Mouse (Mus musculus) kidney, embryonic 14.5 days (tissue): ENCODE results near the gene Txndc11. TPM values are rescaled to one million over a fixed set of nuclear protein-coding genes. Genes with fewer than 3 reads are reported as not detected.
A peak's percentile ranks its signal among the peaks of the same experiment; 100 is the strongest.

Experiments used
- ATAC-seq: fragments of 200-750 bp; cut with Nextera tagmentation; 2 replicates; pipeline ENCODE4 v1.8.0; 2017; ENCODE audit warnings: moderate number of reproducible peaks, mild to moderate bottlenecking, moderate TSS enrichment, moderate library complexity; ENCODE audit not compliant: low FRiP score, low TSS enrichment
- H3K27ac ChIP-seq: fragments of 300-500 bp; sonication (generic); 2 replicates; pipeline ENCODE4 v1.5.1; 2014; ENCODE audit warnings: low read depth, mild to moderate bottlenecking, low read length, moderate library complexity, mixed read lengths
- H3K27me3 ChIP-seq: fragments of 300-500 bp; sonication (generic); 2 replicates; pipeline ENCODE4 v1.6.1; 2014; ENCODE audit warnings: mild to moderate bottlenecking, low read length; ENCODE audit not compliant: control insufficient read depth, insufficient read depth
- H3K36me3 ChIP-seq: fragments of 300-500 bp; sonication (generic); 2 replicates; pipeline ENCODE4 v1.6.1; 2014; ENCODE audit warnings: low read length, mixed read lengths; ENCODE audit not compliant: control insufficient read depth, insufficient read depth
- H3K4me1 ChIP-seq: fragments of 300-500 bp; sonication (generic); 2 replicates; pipeline ENCODE4 v1.6.1; 2014; ENCODE audit warnings: low read length, mixed read lengths; ENCODE audit not compliant: control insufficient read depth, insufficient read depth
- H3K4me2 ChIP-seq: fragments of 300-500 bp; sonication (generic); replicated peaks from 2 replicates; pipeline ENCODE4 v1.6.1; 2014; ENCODE audit warnings: low read depth, mild to moderate bottlenecking, low read length
- H3K4me3 ChIP-seq: fragments of 300-500 bp; sonication (generic); 2 replicates; pipeline ENCODE4 v1.5.1; 2014; ENCODE audit warnings: mild to moderate bottlenecking, low read length
- H3K9ac ChIP-seq: fragments of 300-500 bp; sonication (generic); 2 replicates; pipeline ENCODE4 v1.6.1; 2014; ENCODE audit warnings: low read depth, mild to moderate bottlenecking, low read length, moderate library complexity
- H3K9me3 ChIP-seq: fragments of 300-500 bp; sonication (generic); 2 replicates; pipeline ENCODE4 v1.6.1; 2016; ENCODE audit warnings: low read length; ENCODE audit not compliant: control insufficient read depth
- WGBS: fragments of 180-500 bp; shearing (Covaris S2); extraction: QIAGEN DNeasy Blood & Tissue Kit; methylation state at CpG from one replicate; pipeline ENCODE4 v1.1.7; 2014; 5-methylcytosine and 5-hydroxymethylcytosine counted together
- polyA plus RNA-seq: library from polyadenylated mRNA; unstranded; fragments of >200 nt; fragmentation: Nextera tagmentation; extraction: Ambion mirVana; gene quantifications from 2 replicates; pipeline ENCODE4 v1.2.1, GENCODE M21; 2014

The Txndc11 gene
- polyA plus RNA-seq = 33.1 and 38.8 TPM in 2 replicates

- peak; percentile 99 for ATAC-seq
Observed at GRCm38 (mm10) chr16:11134348-11135344, at the start of gene Txndc11. Gene Txndc11 (minus strand): TSS chr16:11134650.

GRCm38 (mm10) chr16:11177404-11177803 lies 43.0 kb upstream of the Txndc11 start:
- Histone ChIP-seq H3K9ac (no peak overlapping the region), H3K27ac (no peak overlapping the region), H3K4me1 (peaks cover 3% of the 10 kb centered on the region; the same call in 1 of the 2 replicates), H3K27me3 (no peaks in the 10 kb centered on the region), H3K9me3 (0 out of 2 replicates have a peak, but pooled peaks cover 2% of the 10 kb centered on the region), H3K4me3 (no peak overlapping the region), H3K4me2 (no peak overlapping the region), H3K36me3 (no peaks in the 10 kb centered on the region)
- WGBS = 73% methylated on average over 2 of the region's 2 CpGs
- ATAC-seq = no peak

More at GRCm38 (mm10) chr16:11134348-11135344, at the start of gene Txndc11:
- WGBS = 0% methylated on average over 66 of the region's 80 CpGs
- peak within 1 kb of the TSS; percentile 89 for H3K27ac ChIP-seq
- H3K36me3 ChIP-seq = peaks cover 24% of the 10 kb centered on the region
- H3K4me3 ChIP-seq = peak within 1 kb of the TSS; percentile 95
- H3K27me3 ChIP-seq = no peaks in the 10 kb centered on the region
- H3K4me1 ChIP-seq = peaks cover 20% of the 10 kb centered on the region
- H3K9ac ChIP-seq = peak within 1 kb of the TSS; percentile 85
- H3K4me2 ChIP-seq = peak within 1 kb of the TSS; percentile 76
- H3K9me3 ChIP-seq = no peaks in the 10 kb centered on the region

GRCm38 (mm10) chr16:11176884-11177244 lies 42.4 kb upstream of the Txndc11 start:
- H3K4me2 ChIP-seq = peak overlapping the region; percentile 52
- no peak for ATAC-seq
- H3K36me3 ChIP-seq = no peaks in the 10 kb centered on the region
- peaks cover 3% of the 10 kb centered on the region; the same call in 1 of the 2 replicates for H3K4me1 ChIP-seq
- 0 out of 2 replicates have a peak, but pooled peaks cover 2% of the 10 kb centered on the region for H3K9me3 ChIP-seq
- H3K4me3 ChIP-seq = peak overlapping the region; percentile 92
- peak overlapping the region; percentile 87 for H3K9ac ChIP-seq
- H3K27ac ChIP-seq = no peak overlapping the region
- WGBS = 5% methylated on average over 4 of the region's 4 CpGs
- H3K27me3 ChIP-seq = no peaks in the 10 kb centered on the region

- ATAC-seq = peak; percentile 93
- 0 out of 2 replicates have a peak, but pooled peaks cover 2% of the 10 kb centered on the region for H3K9me3 ChIP-seq
- peak within 1 kb of the TSS; percentile 92 for H3K4me3 ChIP-seq
- H3K4me1 ChIP-seq = peaks cover 3% of the 10 kb centered on the region; the same call in 1 of the 2 replicates
- no peaks in the 10 kb centered on the region for H3K27me3 ChIP-seq
- no peaks in the 10 kb centered on the region for H3K36me3 ChIP-seq
- peak within 1 kb of the TSS; percentile 77 for H3K27ac ChIP-seq
- H3K9ac ChIP-seq = peak within 1 kb of the TSS; percentile 87
- H3K4me2 ChIP-seq = peak within 1 kb of the TSS; percentile 52
- under 1% methylated on average over 43 of the region's 57 CpGs for WGBS
Observed at GRCm38 (mm10) chr16:11176208-11176883, 41.9 kb upstream of the Txndc11 start, which contains the start of gene Zc3h7a. Gene Zc3h7a (minus strand): TSS chr16:11176393.

DNA sequence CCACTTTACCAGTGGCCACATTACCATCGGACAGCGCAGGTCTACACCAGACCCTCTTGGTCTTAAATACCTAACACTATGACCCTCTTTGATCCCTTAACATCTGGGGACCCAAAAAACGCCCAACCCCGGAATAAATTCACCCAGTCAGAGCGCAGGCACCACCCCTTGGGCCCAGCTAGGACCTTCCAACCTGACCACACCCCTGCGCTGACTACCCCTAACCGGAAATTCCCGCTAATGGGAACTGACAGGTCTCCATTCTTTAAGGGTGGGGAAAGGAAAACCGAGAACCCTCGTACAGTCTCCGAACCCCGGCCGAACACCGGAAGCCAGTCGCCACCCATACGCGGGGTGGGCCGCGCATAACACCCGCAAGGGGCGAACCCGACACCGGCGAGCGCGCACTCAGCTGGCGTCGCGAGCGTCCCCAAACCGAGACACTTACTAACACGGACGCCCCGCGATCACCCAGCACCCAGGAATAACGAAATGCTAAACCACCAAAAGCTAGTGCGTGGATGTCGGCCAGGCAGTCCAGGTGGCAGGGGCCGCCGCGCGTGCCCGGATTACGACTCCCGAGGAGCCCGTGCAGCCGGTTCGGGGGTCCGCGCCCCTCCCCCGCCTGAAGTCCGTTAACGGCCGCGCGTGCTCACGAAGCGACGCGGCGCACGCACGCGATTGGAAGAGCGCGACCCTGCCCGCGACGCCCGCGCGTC lies 41.2 kb upstream of the Txndc11 start:
- Histone ChIP-seq H3K9me3 (0 out of 2 replicates have a peak, but pooled peaks cover 2% of the 10 kb centered on the region), H3K27me3 (no peaks in the 10 kb centered on the region), H3K4me3 (peak overlapping the region; percentile 92), H3K4me2 (peak overlapping the region; percentile 52), H3K9ac (peak overlapping the region; percentile 87), H3K4me1 (peaks cover 3% of the 10 kb centered on the region; the same call in 1 of the 2 replicates), H3K36me3 (no peaks in the 10 kb centered on the region), H3K27ac (peak overlapping the region; percentile 77)
- under 1% methylated on average over 72 of the region's 72 CpGs for whole genome bisulfite sequencing
- ATAC-seq = peak; percentile 77

GRCm38 (mm10) chr16:11175100-11175488 lies 40.6 kb upstream of the Txndc11 start:
- H3K27me3 ChIP-seq = no peaks in the 10 kb centered on the region
- peak overlapping the region; percentile 92 for H3K4me3 ChIP-seq
- H3K9ac ChIP-seq = peak overlapping the region; percentile 87
- 0 out of 2 replicates have a peak, but pooled peaks cover 2% of the 10 kb centered on the region for H3K9me3 ChIP-seq
- no peaks in the 10 kb centered on the region for H3K36me3 ChIP-seq
- 6% methylated on average over 9 of the region's 9 CpGs for WGBS
- no peak for ATAC-seq
- H3K27ac ChIP-seq = peak overlapping the region; percentile 77; the same call in 1 of the 2 replicates
- H3K4me2 ChIP-seq = peak overlapping the region; percentile 52
- H3K4me1 ChIP-seq = peaks cover 3% of the 10 kb centered on the region; the same call in 1 of the 2 replicates

DNA sequence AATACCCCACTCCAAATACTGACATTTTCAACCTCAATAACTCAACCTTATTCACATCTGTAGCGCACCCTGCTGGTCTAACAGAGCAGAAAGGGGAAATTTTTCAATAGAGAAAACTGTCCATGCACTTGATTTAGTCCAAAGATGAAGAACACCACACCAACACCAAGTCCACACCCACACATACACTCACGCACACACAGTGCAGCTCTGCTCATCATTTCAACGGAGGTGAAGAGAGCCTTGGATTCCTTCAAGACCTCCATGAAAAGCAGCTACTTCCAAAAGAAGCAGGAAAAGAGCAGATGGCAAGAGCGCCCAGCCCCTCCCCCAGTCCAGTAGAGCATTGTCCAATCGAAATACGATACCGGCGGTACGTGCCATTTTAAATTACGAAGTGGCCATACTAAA lies 40.2 kb upstream of the Txndc11 start:
- no peak for ATAC-seq
- peak overlapping the region; percentile 92 for H3K4me3 ChIP-seq
- 7% methylated on average over 10 of the region's 10 CpGs for WGBS
- H3K27me3 ChIP-seq = no peaks in the 10 kb centered on the region
- peak overlapping the region; percentile 87 for H3K9ac ChIP-seq
- H3K4me1 ChIP-seq = peaks cover 3% of the 10 kb centered on the region; the same call in 1 of the 2 replicates
- H3K27ac ChIP-seq = peak overlapping the region; percentile 77; the same call in 1 of the 2 replicates
- H3K36me3 ChIP-seq = no peaks in the 10 kb centered on the region
- H3K4me2 ChIP-seq = peak overlapping the region; percentile 52
- H3K9me3 ChIP-seq = 0 out of 2 replicates have a peak, but pooled peaks cover 2% of the 10 kb centered on the region

GRCm38 (mm10) chr16:11171679-11172078 lies 37.2 kb upstream of the Txndc11 start:
- Histone ChIP-seq H3K36me3 (no peaks in the 10 kb centered on the region), H3K27me3 (no peaks in the 10 kb centered on the region), H3K4me3 (no peak overlapping the region), H3K4me1 (no peaks in the 10 kb centered on the region; the same call in 1 of the 2 replicates), H3K9ac (no peak overlapping the region), H3K9me3 (no peaks in the 10 kb centered on the region), H3K4me2 (no peak overlapping the region), H3K27ac (no peak overlapping the region)
- WGBS = 91% methylated on average over 6 of the region's 6 CpGs
- no peak for ATAC-seq
